In the genomic region with DNA sequence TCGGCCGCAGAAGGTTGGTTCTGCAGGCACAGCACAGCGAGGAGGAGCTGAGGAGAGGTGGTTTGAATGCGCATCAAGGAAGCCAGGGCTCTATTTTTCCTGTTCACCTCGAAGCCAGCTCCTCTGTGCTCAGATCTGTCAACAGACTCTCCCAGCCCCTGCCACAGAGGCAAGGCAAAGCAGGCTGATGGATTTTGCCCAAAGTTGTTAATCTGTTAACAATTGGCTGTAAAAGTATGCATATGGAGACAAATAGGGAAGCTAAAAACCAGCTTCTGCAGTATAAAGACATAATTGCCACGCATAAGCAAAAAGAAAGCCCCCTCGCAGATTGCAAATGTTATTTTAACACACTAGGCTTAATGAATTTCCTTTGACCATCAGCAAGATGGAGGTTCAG, we compare ENCODE assay signal across 27 mouse cellular contexts.
"Had no signal": no experiment of that assay in that cellular context is flagged by ENCODE, and none has a peak within 500 bp of the region (broad histone marks: within the 10 kb centered on the region; RNA-seq: fewer than 3 reads in every experiment).

No protein-coding gene starts in this region.

- H3K4me3 ChIP-seq: embryonic facial prominence, embryonic 10.5 days; embryonic facial prominence, embryonic 12.5 days; embryonic facial prominence, embryonic 13.5 days; embryonic facial prominence, embryonic 15.5 days; erythroblast, embryonic 14.5 days; forebrain, embryonic 10.5 days; forebrain, embryonic 12.5 days; forebrain, embryonic 15.5 days; gastrocnemius, adult 2 months; heart, adult 2 months had no signal

- H3K27ac ChIP-seq: embryonic facial prominence, embryonic 10.5 days; embryonic facial prominence, embryonic 12.5 days; embryonic facial prominence, embryonic 13.5 days; embryonic facial prominence, embryonic 15.5 days; forebrain, embryonic 10.5 days; forebrain, embryonic 12.5 days; forebrain, embryonic 15.5 days; gastrocnemius, adult 2 months; heart, adult 2 months had no signal

- H3K4me2 ChIP-seq: embryonic facial prominence, embryonic 12.5 days; embryonic facial prominence, embryonic 13.5 days; embryonic facial prominence, embryonic 15.5 days; forebrain, embryonic 12.5 days; forebrain, embryonic 15.5 days had no signal

- DNase-seq: cerebellum, adult 2 months; cerebellum, adult 8-10 months; cerebellum, adult 9-10 months; cerebellum, adult 9-11 months; cerebellum, postnatal 10 days; cerebellum, postnatal 14 days; cerebellum, postnatal 25 days; cerebellum, postnatal 36 days; embryo, embryonic 11 days; gastrocnemius, adult 2 months; gastrocnemius, postnatal 10 days; gastrocnemius, postnatal 14 days; gastrocnemius, postnatal 25 days; gastrocnemius, postnatal 36 days; heart, adult 11 months; heart, adult 18-20 months; heart, adult 2 months had no signal

- H3K9me3 ChIP-seq: embryonic facial prominence, embryonic 10.5 days; embryonic facial prominence, embryonic 12.5 days; embryonic facial prominence, embryonic 13.5 days; embryonic facial prominence, embryonic 15.5 days; forebrain, embryonic 10.5 days; forebrain, embryonic 12.5 days; forebrain, embryonic 15.5 days had no signal

- H3K9ac ChIP-seq: embryonic facial prominence, embryonic 12.5 days; embryonic facial prominence, embryonic 13.5 days; embryonic facial prominence, embryonic 15.5 days; forebrain, embryonic 12.5 days; forebrain, embryonic 15.5 days had no signal

- ATAC-seq: forebrain, embryonic 14.5 days; forebrain, embryonic 15.5 days; forebrain, embryonic 16.5 days had no signal

- H3K27me3 ChIP-seq: embryonic facial prominence, embryonic 12.5 days; embryonic facial prominence, embryonic 13.5 days; embryonic facial prominence, embryonic 15.5 days; forebrain, embryonic 12.5 days; forebrain, embryonic 15.5 days had no signal

- H3K36me3 ChIP-seq: embryonic facial prominence, embryonic 10.5 days; embryonic facial prominence, embryonic 12.5 days; embryonic facial prominence, embryonic 13.5 days; embryonic facial prominence, embryonic 15.5 days; forebrain, embryonic 10.5 days; forebrain, embryonic 12.5 days; forebrain, embryonic 15.5 days had no signal

- H3K4me1 ChIP-seq: embryonic facial prominence, embryonic 10.5 days; embryonic facial prominence, embryonic 12.5 days; embryonic facial prominence, embryonic 13.5 days; embryonic facial prominence, embryonic 15.5 days; forebrain, embryonic 10.5 days; forebrain, embryonic 15.5 days had no signal
